Mouse (Mus musculus): ENCODE data around the gene Baz1b.

- TF ChIP-seq CTCF (IDR thresholded peaks at IDR 0.05) (no peak), POLR2A (IDR thresholded peaks at IDR 0.05; ENCODE audit: insufficient read depth, low read depth, low read length) (no peak)
Observed at GRCm38 (mm10) chr5:135256166-135256565, 69.1 kb downstream of the Baz1b start.

Data from heart, adult 2 months (tissue).